Mouse (Mus musculus): ENCODE measurements at regions not wholly inside any gene's neighbourhood (a gene's known extent, or its start where the extent isn't known, plus 50 kb on each side); places are given as distances from the start of the nearest gene placed in this dataset.

- no peak for ATAC-seq (replicated peaks; ENCODE audit: low FRiP score, low TSS enrichment, poor library complexity, severe bottlenecking)
Observed at GRCm38 (mm10) chr1:73392077-73392476, 376.4 kb upstream of the Tnp1 start.

- ATAC-seq (replicated peaks; ENCODE audit: low FRiP score, low TSS enrichment, poor library complexity, severe bottlenecking): no peak
Observed at GRCm38 (mm10) chr1:73389976-73390375, 374.3 kb upstream of the Tnp1 start.

- no peak for ATAC-seq (replicated peaks; ENCODE audit: low FRiP score, low TSS enrichment, poor library complexity, severe bottlenecking)
Observed at GRCm38 (mm10) chr1:73389174-73389573, 373.5 kb upstream of the Tnp1 start.

- no peak for ATAC-seq (replicated peaks; ENCODE audit: low FRiP score, low TSS enrichment, poor library complexity, severe bottlenecking)
Observed at GRCm38 (mm10) chr1:73381578-73381977, 365.9 kb upstream of the Tnp1 start.

- ATAC-seq (replicated peaks; ENCODE audit: low FRiP score, low TSS enrichment, poor library complexity, severe bottlenecking): no peak
Observed at GRCm38 (mm10) chr1:73374531-73375375, 359.0 kb upstream of the Tnp1 start.

- no peak for ATAC-seq (replicated peaks; ENCODE audit: low FRiP score, low TSS enrichment, poor library complexity, severe bottlenecking)
Observed at GRCm38 (mm10) chr1:73368222-73368621, 352.5 kb upstream of the Tnp1 start.

- no peak for ATAC-seq (replicated peaks; ENCODE audit: low FRiP score, low TSS enrichment, poor library complexity, severe bottlenecking)
Observed at GRCm38 (mm10) chr1:73365842-73366241, 350.1 kb upstream of the Tnp1 start.

- no peak for ATAC-seq (replicated peaks; ENCODE audit: low FRiP score, low TSS enrichment, poor library complexity, severe bottlenecking)
Observed at GRCm38 (mm10) chr1:73364300-73364683, 348.6 kb upstream of the Tnp1 start.

- no peak for ATAC-seq (replicated peaks; ENCODE audit: low FRiP score, low TSS enrichment, poor library complexity, severe bottlenecking)
Observed at GRCm38 (mm10) chr1:73363549-73364299, 348.0 kb upstream of the Tnp1 start.

- ATAC-seq (replicated peaks; ENCODE audit: low FRiP score, low TSS enrichment, poor library complexity, severe bottlenecking): no peak
Observed at GRCm38 (mm10) chr1:73362122-73362521, 346.4 kb upstream of the Tnp1 start.

- ATAC-seq (replicated peaks; ENCODE audit: low FRiP score, low TSS enrichment, poor library complexity, severe bottlenecking): no peak
Observed at GRCm38 (mm10) chr1:73361300-73361699, 345.6 kb upstream of the Tnp1 start.

GRCm38 (mm10) chr1:73354447-73354846 lies 338.7 kb upstream of the Tnp1 start:
- no peak for ATAC-seq (replicated peaks; ENCODE audit: low FRiP score, low TSS enrichment, poor library complexity, severe bottlenecking)

GRCm38 (mm10) chr1:73348476-73348875 lies 332.8 kb upstream of the Tnp1 start:
- no peak for ATAC-seq (replicated peaks; ENCODE audit: low FRiP score, low TSS enrichment, poor library complexity, severe bottlenecking)

GRCm38 (mm10) chr1:73344587-73344986 lies 328.9 kb upstream of the Tnp1 start:
- ATAC-seq (replicated peaks; ENCODE audit: low FRiP score, low TSS enrichment, poor library complexity, severe bottlenecking): no peak

GRCm38 (mm10) chr1:73341911-73342310 lies 326.2 kb upstream of the Tnp1 start:
- ATAC-seq (replicated peaks; ENCODE audit: low FRiP score, low TSS enrichment, poor library complexity, severe bottlenecking): no peak

- ATAC-seq (replicated peaks; ENCODE audit: low FRiP score, low TSS enrichment, poor library complexity, severe bottlenecking): no peak
Observed at GRCm38 (mm10) chr1:73337401-73337800, 321.7 kb upstream of the Tnp1 start.

GRCm38 (mm10) chr1:73309556-73309955 lies 293.8 kb upstream of the Tnp1 start:
- ATAC-seq (replicated peaks; ENCODE audit: low FRiP score, low TSS enrichment, poor library complexity, severe bottlenecking): no peak

- no peak for ATAC-seq (replicated peaks; ENCODE audit: low FRiP score, low TSS enrichment, poor library complexity, severe bottlenecking)
Observed at GRCm38 (mm10) chr1:73308420-73308819, 292.7 kb upstream of the Tnp1 start.

- ATAC-seq (replicated peaks; ENCODE audit: low FRiP score, low TSS enrichment, poor library complexity, severe bottlenecking): no peak
Observed at GRCm38 (mm10) chr1:73307194-73307593, 291.5 kb upstream of the Tnp1 start.

GRCm38 (mm10) chr1:73299978-73300688 lies 284.4 kb upstream of the Tnp1 start:
- ATAC-seq (replicated peaks; ENCODE audit: low FRiP score, low TSS enrichment, poor library complexity, severe bottlenecking): no peak

Data from megakaryocyte-erythroid progenitor cell, adult 5-6 weeks (primary cell).